Mouse (Mus musculus) layer of hippocampus, adult 11-12 months (tissue): Measurements from ENCODE around the gene Obsl1.

Experiments used
- DNase-seq: peaks from one replicate; pipeline ENCODE4 v3.0.0; 2022; ENCODE audit warnings: low spot score

Gene Obsl1

DNA sequence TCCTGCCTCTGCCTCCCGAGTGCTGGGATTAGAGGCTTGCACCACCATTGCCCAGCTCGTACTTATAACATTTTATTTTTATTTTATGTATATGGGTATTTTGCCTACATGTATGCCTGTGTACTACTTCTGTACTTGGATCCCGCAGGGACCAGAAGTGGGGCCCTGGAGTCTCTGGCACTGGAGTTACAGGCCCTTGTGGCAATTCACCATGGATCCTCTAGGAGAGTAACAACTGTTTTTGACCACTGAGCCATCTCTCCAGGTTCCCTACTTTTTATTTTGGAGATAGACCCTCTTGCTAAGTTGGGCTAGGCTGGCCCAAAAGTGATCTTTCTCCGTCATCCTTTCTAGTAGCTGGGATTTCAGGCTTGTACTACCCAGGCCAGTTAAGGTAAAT, 12.2 kb upstream of the Obsl1 start:
- no peak for DNase-seq

DNA sequence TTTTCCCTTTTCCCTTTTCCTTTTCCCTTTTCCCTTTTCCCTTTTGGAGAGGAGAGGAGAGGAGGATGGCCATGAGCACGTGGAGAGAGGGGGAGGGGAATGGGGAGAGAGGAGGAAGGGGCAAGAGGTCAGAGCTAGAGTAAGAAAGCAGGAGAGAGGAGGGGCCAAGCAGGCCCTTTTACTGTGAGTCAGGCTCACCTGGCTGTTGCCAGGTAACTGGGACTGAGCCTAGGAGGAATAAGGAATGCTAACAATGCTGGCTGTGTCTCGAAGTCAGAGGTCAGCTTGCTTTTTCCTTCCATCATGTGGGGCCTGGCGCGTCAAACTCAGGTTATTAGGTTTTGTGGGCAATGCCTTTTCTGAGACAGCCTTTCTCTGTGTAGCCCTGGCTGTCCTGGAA, 11.7 kb upstream of the Obsl1 start:
- no peak for DNase-seq

DNA sequence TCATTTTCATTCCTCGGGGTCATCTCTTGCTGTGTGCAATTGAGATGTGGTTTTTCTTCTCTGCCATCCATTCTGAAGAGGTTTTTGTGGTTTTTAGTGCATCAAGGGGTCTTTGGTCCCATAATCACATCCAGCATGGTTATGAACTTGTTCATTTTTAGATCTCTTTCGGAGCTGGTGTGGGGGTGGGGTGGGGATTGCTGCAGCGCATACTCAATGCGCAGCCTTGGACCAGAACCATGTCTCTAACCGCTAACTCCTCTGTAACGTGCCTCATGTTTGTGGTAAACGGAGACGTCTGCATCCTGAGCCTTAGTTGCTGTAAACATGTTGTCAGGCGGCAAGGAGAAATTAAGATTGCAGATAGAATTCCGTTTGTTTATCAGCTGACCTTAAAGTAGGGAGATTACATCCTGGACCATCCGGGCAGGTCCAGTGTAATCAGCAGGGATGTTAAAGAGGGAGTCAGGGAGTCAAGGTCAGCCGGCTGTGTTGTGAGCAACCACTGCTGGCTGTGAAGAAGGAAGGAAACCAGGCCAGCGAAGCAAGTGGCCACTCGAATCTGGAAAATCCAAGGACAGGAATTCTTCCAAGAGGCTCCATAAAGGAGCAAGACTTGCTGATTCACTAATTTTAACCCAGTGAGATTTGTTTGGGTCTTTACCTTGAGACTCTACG, 10.6 kb upstream of the Obsl1 start:
- no peak for DNase-seq

DNA sequence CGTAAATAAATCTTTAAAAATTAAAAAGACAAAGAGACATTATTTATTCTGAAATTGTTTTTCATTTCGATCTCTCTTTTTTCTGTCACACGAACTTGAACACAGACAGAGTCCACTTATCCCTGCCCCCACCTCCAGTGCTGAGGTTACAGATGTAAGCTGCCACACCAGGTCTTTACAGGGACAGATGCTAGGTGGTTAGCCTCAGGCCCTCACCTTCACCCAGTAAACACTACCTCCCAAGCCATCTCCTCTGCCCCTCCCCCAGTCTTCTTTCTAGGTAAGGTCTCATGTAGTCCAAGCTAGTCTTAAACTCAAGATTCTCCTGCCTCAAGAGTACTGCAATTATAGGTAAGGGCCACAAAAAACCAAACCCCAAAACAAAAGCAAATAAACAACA, 6.3 kb upstream of the Obsl1 start:
- no peak for DNase-seq

DNA sequence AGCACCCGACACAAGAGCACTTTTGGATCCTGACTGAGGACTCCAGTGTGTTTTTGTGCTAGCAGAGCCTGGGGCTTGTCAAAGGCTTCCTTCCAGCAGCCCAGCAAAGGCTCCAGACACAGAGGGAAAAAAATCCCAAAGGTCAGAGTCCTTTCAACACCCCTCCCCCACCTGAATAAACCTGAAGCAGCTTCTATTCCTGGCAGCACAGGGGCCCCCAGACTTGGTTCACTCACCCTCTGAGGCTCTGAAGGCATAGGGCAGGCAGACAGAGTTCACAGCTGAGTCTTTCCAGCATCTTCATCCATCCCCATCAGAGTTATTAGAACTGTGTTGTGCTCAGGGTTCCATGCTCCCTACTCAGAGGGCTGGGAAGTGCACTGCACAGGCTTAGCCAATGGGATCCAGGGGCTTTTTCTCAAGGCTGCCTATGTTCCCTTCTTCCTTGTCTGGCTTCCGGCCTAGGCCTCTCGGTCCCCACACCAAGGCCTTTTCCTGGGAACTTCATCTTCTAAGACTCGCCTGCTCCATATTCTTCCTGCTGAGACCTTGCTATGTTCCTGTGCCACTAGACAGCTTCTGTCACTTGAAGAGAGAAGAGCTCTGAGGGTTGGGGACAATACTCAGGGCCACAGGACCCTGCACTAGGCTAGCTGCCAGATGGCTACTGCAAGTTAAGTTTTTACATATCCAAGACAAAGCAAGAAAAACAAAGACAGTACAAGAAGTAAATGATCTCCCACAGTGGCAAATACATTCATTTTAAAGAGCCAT, 5.4 kb upstream of the Obsl1 start:
- DNase-seq = no peak

DNA sequence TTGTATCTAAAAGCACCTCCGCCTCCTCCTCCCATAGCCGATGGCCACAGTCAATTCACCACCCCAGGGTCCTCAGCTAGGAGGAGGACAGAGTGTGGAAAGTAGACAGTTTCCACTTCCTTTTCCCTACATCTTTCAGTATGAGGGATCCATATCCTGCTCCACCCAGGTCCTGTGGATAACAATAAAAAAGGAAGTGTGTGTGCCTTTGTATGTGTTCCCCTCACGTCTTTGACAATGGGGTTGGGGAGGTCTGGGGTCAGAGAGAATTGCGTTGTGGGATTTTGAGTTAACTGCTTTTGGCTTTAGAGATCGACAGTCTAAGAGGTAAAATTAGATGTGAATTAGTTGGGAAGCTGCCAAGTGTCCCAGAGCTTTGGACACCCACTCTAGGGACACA, 3.9 kb upstream of the Obsl1 start:
- DNase-seq = no peak

DNA sequence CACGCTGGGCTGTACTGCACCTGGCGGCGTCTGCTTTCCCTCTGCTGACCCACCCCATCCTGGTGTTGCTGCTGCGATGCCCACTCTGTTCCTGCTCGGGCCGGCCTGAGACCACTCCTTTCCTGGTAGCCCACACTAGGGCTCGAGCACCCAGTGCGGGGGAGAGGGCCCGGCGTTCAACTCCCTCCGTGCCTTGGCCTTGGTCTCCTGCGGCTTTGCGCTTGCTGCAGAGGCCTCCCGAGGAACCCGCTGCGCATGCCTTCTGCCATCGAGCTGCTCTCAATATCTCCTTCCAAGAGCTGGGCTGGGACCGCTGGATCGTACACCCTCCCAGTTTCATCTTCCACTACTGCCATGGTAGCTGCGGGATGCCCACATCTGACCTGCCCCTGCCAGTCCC, 3.3 kb upstream of the Obsl1 start:
- DNase-seq = no peak

GRCm38 (mm10) chr1:75507006-75507405, 754 bp upstream of the Obsl1 start, which contains the start of gene Inha:
Gene Inha, plus strand, starts transcription at chr1:75507077.
- no peak for DNase-seq

GRCm38 (mm10) chr1:75505159-75505955, 895 bp downstream of the Obsl1 start:
- DNase-seq = peak; percentile 74

DNA sequence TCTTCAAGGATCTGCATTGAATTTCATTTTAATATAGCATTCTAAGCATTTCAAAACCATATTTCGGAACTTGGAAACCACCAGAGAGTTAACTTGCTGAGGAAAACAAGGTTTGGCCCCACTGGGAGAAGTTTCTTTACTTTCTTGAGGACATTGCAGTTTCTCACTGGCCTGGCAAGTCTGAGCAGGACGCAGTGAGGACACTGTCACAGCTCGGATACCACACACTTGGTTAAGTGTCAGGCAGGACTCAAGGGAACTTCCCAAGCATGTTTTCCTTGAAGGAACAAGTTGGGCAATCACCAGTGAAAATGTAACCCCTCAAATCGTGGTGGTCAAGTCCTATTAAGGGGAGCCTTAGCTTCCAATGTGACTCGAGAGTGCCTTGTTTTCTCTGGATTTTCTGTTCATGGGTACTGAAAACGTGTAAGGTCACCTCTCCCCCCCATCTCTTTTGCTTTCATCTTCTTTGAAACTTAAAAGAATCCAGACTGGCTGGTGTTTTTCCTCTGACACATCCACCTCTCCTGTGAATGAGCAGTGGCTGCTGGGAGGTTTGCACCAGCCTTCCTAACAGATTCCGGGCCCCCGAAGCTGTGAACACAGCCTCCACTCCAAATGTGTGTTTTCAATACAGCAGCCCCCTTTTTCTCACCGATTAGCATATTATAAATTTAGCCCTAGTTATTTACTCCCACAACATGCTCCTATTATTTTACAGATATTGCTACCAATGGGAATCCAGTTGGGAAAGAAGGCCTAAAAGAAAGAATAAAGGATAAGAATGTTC, 1.8 kb downstream of the Obsl1 start:
- DNase-seq = peak; percentile 59

GRCm38 (mm10) chr1:75503651-75503980, 2.6 kb downstream of the Obsl1 start:
- DNase-seq = no peak

DNA sequence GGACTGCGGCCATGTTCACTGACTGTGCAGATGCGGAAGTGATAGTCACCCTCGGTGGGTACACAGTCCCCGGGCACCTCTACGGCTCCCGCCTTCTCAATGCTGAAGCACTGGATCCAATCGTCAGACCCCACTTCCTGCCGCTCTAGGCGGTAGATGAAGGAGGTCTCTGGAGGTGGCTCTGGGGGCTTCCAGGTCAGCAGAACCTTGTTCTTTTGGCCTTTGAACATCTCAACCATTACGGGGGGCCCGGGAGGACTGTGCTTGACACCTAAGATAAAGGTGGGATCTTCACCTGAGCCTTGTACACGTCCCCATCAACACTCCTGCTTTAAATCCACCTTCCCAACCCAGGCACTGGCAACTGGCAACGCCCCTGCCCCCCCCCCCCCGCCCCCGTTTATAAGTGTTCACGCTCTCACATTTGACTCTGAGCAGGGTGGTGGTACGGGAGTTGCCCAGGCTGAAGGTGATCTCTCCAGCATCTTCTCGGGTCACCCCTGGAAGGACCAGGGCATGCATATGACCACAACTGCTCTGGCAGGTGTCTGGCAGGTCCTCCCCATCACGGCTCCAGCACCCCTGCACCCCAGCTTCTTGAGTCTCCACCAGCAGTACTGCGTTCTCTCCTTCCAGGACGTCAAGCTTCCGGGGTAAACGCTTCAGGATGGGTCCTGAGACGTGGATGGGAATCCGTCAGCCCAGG, 3.2 kb downstream of the Obsl1 start:
- no peak for DNase-seq

DNA sequence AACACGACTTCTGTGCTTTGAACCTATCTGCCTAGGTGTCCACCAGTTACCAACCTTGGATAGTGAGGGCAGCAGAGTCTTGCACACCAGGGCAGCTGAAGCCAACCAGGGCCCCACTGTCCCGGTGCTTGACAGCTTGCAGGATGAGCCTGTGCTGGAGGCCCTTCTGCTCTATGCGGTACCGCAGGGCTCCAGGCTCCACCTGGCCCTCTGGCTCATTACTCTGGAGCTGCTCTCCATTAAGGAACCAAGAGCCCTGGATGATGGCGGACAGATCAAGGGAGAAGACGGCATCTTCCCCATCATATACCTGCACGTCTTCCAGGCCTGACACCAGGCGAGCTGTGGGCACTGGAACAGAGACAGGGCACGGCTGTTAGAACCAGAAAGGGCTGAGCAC, 4.3 kb downstream of the Obsl1 start:
- DNase-seq = no peak

- no peak for DNase-seq
Measured at GRCm38 (mm10) chr1:75499441-75499840, 6.8 kb downstream of the Obsl1 start.

DNA sequence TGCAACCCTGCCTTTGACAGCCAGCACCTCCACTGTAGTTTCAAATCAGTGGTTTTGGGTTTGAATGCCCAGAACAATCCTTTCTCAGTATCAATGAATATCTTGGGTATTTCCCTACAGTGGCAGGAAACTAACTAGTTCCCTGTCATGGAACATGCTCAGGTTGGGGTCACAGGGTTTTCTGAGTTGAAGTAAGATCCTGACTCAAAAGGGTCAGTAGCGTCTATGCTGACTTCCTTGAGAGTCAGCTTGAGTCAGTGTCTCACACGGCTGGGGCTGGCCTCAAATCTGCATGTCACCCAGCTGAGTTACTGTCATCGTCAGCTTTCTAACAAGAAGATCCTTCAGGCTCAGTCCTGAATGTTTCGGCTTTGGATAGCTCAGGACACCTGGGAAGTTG, 7.4 kb downstream of the Obsl1 start:
- DNase-seq = no peak

- DNase-seq = no peak
Measured at GRCm38 (mm10) chr1:75494878-75495548, 11.2 kb downstream of the Obsl1 start.

GRCm38 (mm10) chr1:75492579-75493170, 13.6 kb downstream of the Obsl1 start:
- no peak for DNase-seq

DNA sequence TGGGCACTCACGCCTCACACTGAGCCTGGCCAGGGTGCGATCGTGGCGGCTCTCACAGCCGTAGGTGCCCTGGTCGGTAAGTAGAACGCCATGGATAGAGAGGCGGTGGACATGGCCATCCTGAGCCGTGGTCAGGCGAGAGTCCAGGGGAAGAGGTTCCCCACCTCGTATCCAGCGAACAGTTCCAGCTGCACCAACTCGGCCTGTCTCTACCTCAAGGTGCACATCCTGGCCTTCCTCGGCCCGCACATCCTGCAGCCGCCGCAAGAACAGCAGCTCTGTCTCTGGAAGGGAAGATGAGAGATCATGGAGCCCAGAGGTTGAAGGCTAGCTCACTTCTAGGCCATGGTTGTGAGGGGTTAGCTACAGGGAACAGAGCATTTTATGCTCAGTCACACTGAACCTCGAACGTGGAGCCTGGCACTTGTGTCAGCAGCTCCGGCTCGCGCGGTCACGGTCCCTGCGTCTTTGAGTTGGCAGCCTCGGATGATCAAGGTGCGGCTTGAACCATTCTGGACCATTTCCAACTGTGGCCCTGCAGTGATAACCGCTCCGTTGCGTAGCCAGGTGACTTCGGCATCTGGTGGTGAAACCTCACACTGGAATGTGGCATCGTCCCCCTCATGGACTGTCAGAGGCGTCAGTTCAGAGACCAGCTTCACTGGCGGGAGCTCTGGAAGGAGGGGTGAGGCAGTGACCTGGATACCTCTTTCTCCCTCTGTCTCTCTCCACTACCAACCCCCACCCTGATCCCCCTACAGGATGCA, 15.3 kb downstream of the Obsl1 start:
- no peak for DNase-seq

DNA sequence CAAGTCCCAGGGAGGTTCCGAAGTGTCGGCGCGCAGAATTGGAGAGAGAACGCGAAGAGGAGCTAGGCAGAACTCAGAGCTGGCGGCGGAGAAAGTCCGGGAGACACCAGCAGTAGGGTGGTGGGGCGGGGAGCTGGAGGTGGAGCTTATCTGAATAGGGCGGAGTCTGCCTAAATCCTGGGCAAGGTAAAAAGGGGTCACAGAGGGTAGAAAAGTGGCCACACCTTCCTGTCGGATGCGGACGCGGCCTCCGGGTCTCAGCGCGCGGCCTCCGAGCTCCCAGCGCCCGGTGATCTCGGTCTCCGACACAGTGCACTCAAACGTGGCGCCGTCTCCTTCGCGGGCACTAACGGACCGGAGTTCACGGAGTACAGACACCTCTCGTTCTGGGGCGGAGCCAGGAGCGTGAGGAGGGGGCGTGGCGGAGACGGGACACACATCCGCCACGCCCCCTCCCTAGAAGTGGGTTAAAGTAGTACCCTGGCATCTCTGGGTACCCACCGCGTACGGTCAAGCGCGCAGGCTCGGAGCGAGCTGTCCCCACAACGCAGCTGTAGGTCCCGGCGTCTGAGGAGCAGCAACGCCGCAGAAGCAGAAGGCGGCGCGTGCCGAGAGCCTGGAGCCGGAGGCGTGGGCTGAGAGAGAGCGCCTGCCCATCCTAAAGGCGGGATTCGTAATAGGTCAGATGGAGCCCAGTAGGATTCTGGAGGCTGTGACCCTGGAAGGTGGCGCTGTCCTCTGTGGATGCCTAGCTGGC, 18.7 kb downstream of the Obsl1 start:
- DNase-seq = peak; percentile 52
